ENCODE assay signal across 18 mouse cellular contexts in genomic region chr2:55480602-55480965, GRCm38 (mm10). TPM values are rescaled to one million over a fixed set of nuclear protein-coding genes. Genes with fewer than 3 reads are reported as not detected.
DNase-seq lines count a peak whose midpoint lies in the region; ATAC-seq and TF ChIP-seq lines count a peak whose summit lies in the region.
"Had no signal": no experiment of that assay in that cellular context is flagged by ENCODE, and none has a peak within 500 bp of the region (broad histone marks: within the 10 kb centered on the region; RNA-seq: fewer than 3 reads in every experiment).

No protein-coding gene starts in this region.

- no peaks in the 10 kb centered on the region for H3K27me3 ChIP-seq in forebrain, embryonic 14.5 days (replicated peaks; ENCODE audit: control insufficient read depth, insufficient read depth, low read length)
- no peaks in the 10 kb centered on the region for H3K27me3 ChIP-seq in forebrain, embryonic 11.5 days (ENCODE audit: control insufficient read depth, insufficient read depth, low read length)
- no peaks in the 10 kb centered on the region for H3K27me3 ChIP-seq in hindbrain, embryonic 16.5 days (replicated peaks; ENCODE audit: control insufficient read depth, insufficient read depth, low read length)
- no peaks in the 10 kb centered on the region for H3K27me3 ChIP-seq in hindbrain, embryonic 12.5 days
- H3K27me3 ChIP-seq: embryonic facial prominence, embryonic 12.5 days; hindbrain, embryonic 15.5 days; Patski had no signal

- no peak for TF ChIP-seq CTCF in gastrocnemius, adult 2 months (IDR thresholded peaks at IDR 0.05)

- H3K27ac ChIP-seq in forebrain, embryonic 14.5 days (ENCODE audit: low read depth, low read length), result no peak overlapping the region
- no peak overlapping the region for H3K27ac ChIP-seq in forebrain, embryonic 11.5 days (ENCODE audit: low read depth, low read length)
- peak overlapping the region; percentile 73 for H3K27ac ChIP-seq in gastrocnemius, adult 2 months
- H3K27ac ChIP-seq in hindbrain, embryonic 16.5 days (ENCODE audit: low read depth, low read length), result no peak overlapping the region
- H3K27ac ChIP-seq in hindbrain, embryonic 12.5 days, result no peak overlapping the region
- H3K27ac ChIP-seq: embryonic facial prominence, embryonic 12.5 days; hindbrain, embryonic 15.5 days had no signal

- no peaks in the 10 kb centered on the region for H3K36me3 ChIP-seq in forebrain, embryonic 14.5 days (ENCODE audit: control insufficient read depth, insufficient read depth, low read length)
- no peaks in the 10 kb centered on the region for H3K36me3 ChIP-seq in forebrain, embryonic 11.5 days (ENCODE audit: control insufficient read depth, insufficient read depth, low read length)
- no peaks in the 10 kb centered on the region for H3K36me3 ChIP-seq in hindbrain, embryonic 16.5 days (ENCODE audit: control insufficient read depth, insufficient read depth, low read length)
- no peaks in the 10 kb centered on the region for H3K36me3 ChIP-seq in hindbrain, embryonic 12.5 days
- H3K36me3 ChIP-seq: embryonic facial prominence, embryonic 12.5 days; hindbrain, embryonic 15.5 days had no signal

- no peak overlapping the region for H3K4me3 ChIP-seq in forebrain, embryonic 14.5 days (ENCODE audit: low read depth, low read length)
- no peak overlapping the region for H3K4me3 ChIP-seq in forebrain, embryonic 11.5 days (ENCODE audit: low read depth, low read length)
- H3K4me3 ChIP-seq in gastrocnemius, adult 2 months, result no peak overlapping the region
- H3K4me3 ChIP-seq in hindbrain, embryonic 16.5 days (ENCODE audit: low read length), result no peak overlapping the region
- no peak overlapping the region for H3K4me3 ChIP-seq in hindbrain, embryonic 12.5 days
- H3K4me3 ChIP-seq: embryonic facial prominence, embryonic 12.5 days; hindbrain, embryonic 15.5 days had no signal

- H3K4me2 ChIP-seq in forebrain, embryonic 14.5 days (ENCODE audit: low read length), result no peak overlapping the region
- no peak overlapping the region for H3K4me2 ChIP-seq in forebrain, embryonic 11.5 days (ENCODE audit: low read depth, low read length, severe bottlenecking)
- H3K4me2 ChIP-seq in hindbrain, embryonic 16.5 days (ENCODE audit: low read length), result no peak overlapping the region
- no peak overlapping the region for H3K4me2 ChIP-seq in hindbrain, embryonic 12.5 days (replicated peaks)
- H3K4me2 ChIP-seq: embryonic facial prominence, embryonic 12.5 days; hindbrain, embryonic 15.5 days had no signal

- no peaks in the 10 kb centered on the region for H3K4me1 ChIP-seq in forebrain, embryonic 14.5 days (ENCODE audit: control insufficient read depth, insufficient read depth, low read length)
- H3K4me1 ChIP-seq in forebrain, embryonic 11.5 days (replicated peaks; ENCODE audit: control insufficient read depth, insufficient read depth, low read length), result no peaks in the 10 kb centered on the region
- no peaks in the 10 kb centered on the region for H3K4me1 ChIP-seq in hindbrain, embryonic 16.5 days (ENCODE audit: control insufficient read depth, insufficient read depth, low read depth, low read length)
- H3K4me1 ChIP-seq in hindbrain, embryonic 12.5 days, result no peaks in the 10 kb centered on the region
- H3K4me1 ChIP-seq: embryonic facial prominence, embryonic 12.5 days; hindbrain, embryonic 15.5 days had no signal

- ATAC-seq in forebrain, embryonic 14.5 days, result peak; percentile 51; the same call in 1 of the 2 replicates
- no peak for ATAC-seq in forebrain, embryonic 11.5 days (replicated peaks; ENCODE audit: low FRiP score)
- ATAC-seq in hindbrain, embryonic 16.5 days, result peak; percentile 30; the same call in 1 of the 2 replicates
- no peak for ATAC-seq in hindbrain, embryonic 12.5 days (ENCODE audit: low FRiP score)
- ATAC-seq: activated CD4-positive, CD25-positive, alpha-beta regulatory T cell, adult 4 months; Patski had no signal

- no peak for DNase-seq in forebrain, embryonic 14.5 days (ENCODE audit: low spot score)
- no peak for DNase-seq in forebrain, embryonic 11.5 days (ENCODE audit: low spot score)
- no peak for DNase-seq in gastrocnemius, adult 2 months
- DNase-seq in gastrocnemius, postnatal 14 days, result no peak
- no peak for DNase-seq in MN1 (ENCODE audit: low spot score)
- DNase-seq: adrenal gland, postnatal 14 days; gastrocnemius, postnatal 36 days; kidney, adult 11 months; kidney, adult 9 months had no signal

- H3K9ac ChIP-seq in forebrain, embryonic 14.5 days (ENCODE audit: low read length), result no peak overlapping the region
- no peak overlapping the region for H3K9ac ChIP-seq in forebrain, embryonic 11.5 days (ENCODE audit: low read length)
- no peak overlapping the region for H3K9ac ChIP-seq in hindbrain, embryonic 16.5 days (ENCODE audit: low read depth, low read length)
- H3K9ac ChIP-seq in hindbrain, embryonic 12.5 days, result no peak overlapping the region
- H3K9ac ChIP-seq: embryonic facial prominence, embryonic 12.5 days; hindbrain, embryonic 15.5 days had no signal

- intact Hi-C loops in gastrocnemius, adult 2 months (cut with DNase I), result no loop called here
- intact Hi-C loops in gastrocnemius, postnatal 14 days (cut with DNase I; ENCODE audit: low total_unique reads), result no loop called here

- no peaks in the 10 kb centered on the region for H3K9me3 ChIP-seq in forebrain, embryonic 14.5 days (replicated peaks; ENCODE audit: control insufficient read depth, low read length)
- no peaks in the 10 kb centered on the region for H3K9me3 ChIP-seq in forebrain, embryonic 11.5 days (ENCODE audit: control insufficient read depth, low read length)
- no peaks in the 10 kb centered on the region for H3K9me3 ChIP-seq in hindbrain, embryonic 16.5 days (ENCODE audit: control insufficient read depth, low read length)
- no peaks in the 10 kb centered on the region for H3K9me3 ChIP-seq in hindbrain, embryonic 12.5 days (replicated peaks)
- H3K9me3 ChIP-seq: embryonic facial prominence, embryonic 12.5 days; hindbrain, embryonic 15.5 days had no signal

RNA-seq across cellular contexts. Expression of gene Kcnj3, which starts 44.8 kb away (rescaled TPM):
- 4.5 and 6.2 TPM in 2 replicates for polyA plus RNA-seq in forebrain, embryonic 14.5 days (2014; fragmentation: Nextera tagmentation; extraction: Ambion mirVana)
- polyA plus RNA-seq in forebrain, embryonic 11.5 days (2014; fragmentation: Nextera tagmentation; extraction: Ambion mirVana), result 0.15 and 0.60 TPM in 2 replicates
- under 1 TPM; 0.15 to 0.25 TPM for total RNA-seq in gastrocnemius, adult 2 months (2021)
- under 1 TPM; 0.29 to 0.51 TPM for total RNA-seq in gastrocnemius, postnatal 14 days (2021)
- 6.4 and 6.8 TPM in 2 replicates for polyA plus RNA-seq in hindbrain, embryonic 16.5 days (2015; fragmentation: Nextera tagmentation; extraction: Ambion mirVana)
- 1.8 and 2.2 TPM in 2 replicates for polyA plus RNA-seq in hindbrain, embryonic 12.5 days (2016; fragmentation: Nextera tagmentation; extraction: Ambion mirVana)
- total RNA-seq: hematopoietic stem cell, adult 5-6 weeks; MEL had no signal
- polyA plus RNA-seq: activated CD4-positive, CD25-positive, alpha-beta regulatory T cell, adult 4 months; C2C12; Patski had no signal

Comparison
In these comparisons a context has a peak if more than half of its experiments do, and no peak if none do; other contexts are left out.
1. ATAC-seq: peak in forebrain, embryonic 14.5 days (single experiment) and hindbrain, embryonic 16.5 days (single experiment); none in forebrain, embryonic 11.5 days (single experiment) and hindbrain, embryonic 12.5 days (single experiment).